Mouse (Mus musculus) T-cell, adult 2 months (primary cell): Measurements from ENCODE around the gene Psmd2.
"Not testable (repeated sequence)": the region's sequence is repeated elsewhere in the genome, so short reads cannot be mapped to it uniquely, and the experiment has no call there.

Source experiments
- DNase-seq: peaks from one replicate; pipeline ENCODE4 v3.0.0; 2022; ENCODE audit warnings: low spot score

Gene Psmd2

GRCm38 (mm10) chr16:20657661-20658060 lies 6.2 kb downstream of the Psmd2 start:
- DNase-seq, result no peak

GRCm38 (mm10) chr16:20668013-20668412 lies 16.6 kb downstream of the Psmd2 start, which contains the start of gene Eif4g1:
Gene Eif4g1 (plus strand): TSS chr16:20668313.
- not testable (repeated sequence) for DNase-seq

- no peak for DNase-seq
Observed at GRCm38 (mm10) chr16:20670291-20670690, 18.8 kb downstream of the Psmd2 start.

GRCm38 (mm10) chr16:20671886-20672285 lies 20.4 kb downstream of the Psmd2 start:
- DNase-seq, result peak; percentile 10

- DNase-seq, result peak; percentile 94
Observed at GRCm38 (mm10) chr16:20672500-20672902, 21.0 kb downstream of the Psmd2 start.

- DNase-seq, result peak; percentile 54
Observed at GRCm38 (mm10) chr16:20672965-20673705, 21.7 kb downstream of the Psmd2 start.

GRCm38 (mm10) chr16:20673706-20674303 lies 22.4 kb downstream of the Psmd2 start:
- peak; percentile 36 for DNase-seq

- DNase-seq, result no peak
Observed at GRCm38 (mm10) chr16:20675213-20675612, 23.8 kb downstream of the Psmd2 start.

GRCm38 (mm10) chr16:20676702-20677101 lies 25.2 kb downstream of the Psmd2 start:
- no peak for DNase-seq

GRCm38 (mm10) chr16:20677380-20677779 lies 25.9 kb downstream of the Psmd2 start:
- DNase-seq, result no peak

GRCm38 (mm10) chr16:20677974-20678675 lies 26.7 kb downstream of the Psmd2 start:
- no peak for DNase-seq

- no peak for DNase-seq
Observed at GRCm38 (mm10) chr16:20690774-20691173, 39.3 kb downstream of the Psmd2 start.

- DNase-seq, result no peak
Observed at GRCm38 (mm10) chr16:20691617-20692016, 40.2 kb downstream of the Psmd2 start.

- DNase-seq, result no peak
Observed at GRCm38 (mm10) chr16:20692241-20692965, 41.0 kb downstream of the Psmd2 start.

- DNase-seq, result peak; percentile 70
Observed at GRCm38 (mm10) chr16:20693111-20693701, 41.8 kb downstream of the Psmd2 start, which contains the start of gene Fam131a. Gene Fam131a (plus strand): TSS chr16:20693241.

GRCm38 (mm10) chr16:20694781-20695180 lies 43.3 kb downstream of the Psmd2 start:
- no peak for DNase-seq

GRCm38 (mm10) chr16:20695622-20696323 lies 44.3 kb downstream of the Psmd2 start:
- DNase-seq, result peak; percentile 17

- DNase-seq, result no peak
Observed at GRCm38 (mm10) chr16:20699266-20699665, 47.8 kb downstream of the Psmd2 start.

- no peak for DNase-seq
Observed at GRCm38 (mm10) chr16:20700036-20700435, 48.6 kb downstream of the Psmd2 start.

GRCm38 (mm10) chr16:20701316-20701715 lies 49.9 kb downstream of the Psmd2 start:
- no peak for DNase-seq
